Mouse (Mus musculus) heart, postnatal 0 days (tissue): ENCODE results near the gene Cers1. TPM values are rescaled to one million over a fixed set of nuclear protein-coding genes. Genes with fewer than 3 reads are reported as not detected.
A peak's percentile ranks its signal among the peaks of the same experiment; 100 is the strongest.

Source experiments
- ATAC-seq: fragments of 200-750 bp; cut with Nextera tagmentation; 2 replicates; pipeline ENCODE4 v1.8.0; 2017; ENCODE audit warnings: low read depth, moderate number of reproducible peaks, moderate library complexity; ENCODE audit not compliant: insufficient read depth
- DNase-seq: peaks from one replicate; pipeline ENCODE4 v3.0.0-alpha.2; 2016; ENCODE audit warnings: low spot score
- H3K27ac ChIP-seq: fragments of 300-500 bp; sonication (generic); 2 replicates; pipeline ENCODE4 v1.5.1; 2014; ENCODE audit warnings: low read depth, mild to moderate bottlenecking
- H3K27me3 ChIP-seq: fragments of 300-500 bp; sonication (generic); 2 replicates; pipeline ENCODE4 v1.6.1; 2014; ENCODE audit warnings: low read length, mixed read lengths; ENCODE audit not compliant: control insufficient read depth, insufficient read depth
- H3K36me3 ChIP-seq: fragments of 300-500 bp; sonication (generic); replicated peaks from 2 replicates; pipeline ENCODE4 v1.6.1; 2014; ENCODE audit warnings: low read length, mixed read lengths; ENCODE audit not compliant: control insufficient read depth, insufficient read depth
- H3K4me1 ChIP-seq: fragments of 300-500 bp; sonication (generic); 2 replicates; pipeline ENCODE4 v1.6.1; 2014; ENCODE audit warnings: antibody characterized with exemption; ENCODE audit not compliant: control insufficient read depth, insufficient read depth
- H3K4me2 ChIP-seq: fragments of 300-500 bp; sonication (generic); 2 replicates; pipeline ENCODE4 v1.6.1; 2014; ENCODE audit warnings: low read depth, mild to moderate bottlenecking, low read length, moderate library complexity
- H3K4me3 ChIP-seq: fragments of 300-500 bp; sonication (generic); 2 replicates; pipeline ENCODE4 v1.5.1; 2014; ENCODE audit warnings: low read depth, low read length
- H3K9ac ChIP-seq: fragments of 300-500 bp; sonication (generic); replicated peaks from 2 replicates; pipeline ENCODE4 v1.6.1; 2014; ENCODE audit warnings: low read depth, low read length, mixed read lengths
- H3K9me3 ChIP-seq: fragments of 300-500 bp; sonication (generic); replicated peaks from 2 replicates; pipeline ENCODE4 v1.6.1; 2016; ENCODE audit warnings: low read length; ENCODE audit not compliant: control insufficient read depth
- CTCF ChIP-seq: IDR thresholded peaks from 2 replicates; pipeline ENCODE4 v1.5.1; 2016; ENCODE audit warnings: antibody characterized with exemption, control low read depth, low read depth
- EP300 ChIP-seq: IDR thresholded peaks from 2 replicates; pipeline ENCODE4 v1.6.1; 2016; ENCODE audit warnings: antibody characterized with exemption, low read depth
- WGBS: fragments of 180-500 bp; shearing (Covaris S2); extraction: QIAGEN DNeasy Blood & Tissue Kit; methylation state at CpG from one replicate; pipeline ENCODE4 v1.1.7; 2014; 5-methylcytosine and 5-hydroxymethylcytosine counted together
- polyA plus RNA-seq: library from polyadenylated mRNA; unstranded; fragments of >200 nt; fragmentation: Nextera tagmentation; extraction: Ambion mirVana; gene quantifications from 2 replicates; pipeline ENCODE4 v1.2.1, GENCODE M21; 2015
- total RNA-seq: library from RNA; depleted of rRNA; stranded (reverse); fragments of >200 nt; gene quantifications from 2 replicates; pipeline ENCODE4 v1.2.3, GENCODE M21; 2014; ENCODE audit warnings: low replicate concordance

Cers1 gene
- total and polyA plus RNA-seq, 2 experiments from 2014 or later = 0.27 to 0.80 TPM

DNA sequence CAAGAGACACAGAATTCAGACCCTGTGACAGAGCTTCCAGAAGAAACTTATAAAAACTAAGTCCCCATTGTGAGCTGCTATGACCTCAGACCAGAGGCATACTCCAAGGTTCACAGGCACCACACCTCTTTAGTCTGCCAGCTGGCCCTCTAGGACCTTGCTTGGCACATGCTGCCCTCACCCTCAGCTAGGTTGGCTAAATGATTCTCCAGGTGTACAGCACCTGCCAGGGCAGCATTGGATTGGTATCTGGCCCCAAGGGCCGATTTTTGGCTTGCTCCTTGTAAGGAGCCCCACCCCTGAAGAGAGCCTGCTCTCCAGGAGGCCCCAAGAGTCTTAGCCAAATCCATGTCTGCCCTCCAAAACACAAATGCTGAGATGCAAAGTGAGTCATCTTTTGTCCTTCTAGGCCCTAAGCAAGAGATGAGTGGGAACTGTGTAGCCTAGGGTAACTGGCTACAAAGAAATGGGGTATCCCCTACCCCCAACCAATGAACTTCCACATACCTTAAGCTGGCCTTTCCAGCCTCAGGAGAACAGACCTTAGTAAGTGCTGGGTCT lies 32.4 kb downstream of the Cers1 start:
- DNase-seq (no peak), ATAC-seq (no peak)
- no peaks in the 10 kb centered on the region for H3K27me3 ChIP-seq
- 59% methylated on average over 1 of the region's 1 CpGs for WGBS
- no peak overlapping the region for H3K4me2 ChIP-seq
- H3K9me3 ChIP-seq = no peaks in the 10 kb centered on the region
- H3K27ac ChIP-seq = no peak overlapping the region
- H3K36me3 ChIP-seq = peaks cover 26% of the 10 kb centered on the region
- TF ChIP-seq EP300 = no peak
- H3K9ac ChIP-seq = no peak overlapping the region
- peaks cover 23% of the 10 kb centered on the region for H3K4me1 ChIP-seq
- no peak overlapping the region for H3K4me3 ChIP-seq

- Histone ChIP-seq H3K9me3 (no peaks in the 10 kb centered on the region), H3K4me2 (peak overlapping the region; percentile 79), H3K27me3 (no peaks in the 10 kb centered on the region), H3K27ac (no peak overlapping the region), H3K4me3 (peak overlapping the region; percentile 79), H3K4me1 (peaks cover 23% of the 10 kb centered on the region), H3K9ac (peak overlapping the region; percentile 91), H3K36me3 (peaks cover 14% of the 10 kb centered on the region)
- ATAC-seq (no peak), DNase-seq (no peak)
- WGBS = 48% methylated on average over 15 of the region's 15 CpGs
- TF ChIP-seq EP300 (no peak), CTCF (no peak)
Measured at GRCm38 (mm10) chr8:70351035-70351999, 35.7 kb downstream of the Cers1 start.

GRCm38 (mm10) chr8:70352000-70352384 lies 36.4 kb downstream of the Cers1 start:
- Histone ChIP-seq H3K27ac (no peak overlapping the region), H3K27me3 (no peaks in the 10 kb centered on the region), H3K36me3 (peaks cover 7% of the 10 kb centered on the region; the same call in 1 of the 2 replicates), H3K4me1 (peaks cover 23% of the 10 kb centered on the region), H3K9me3 (no peaks in the 10 kb centered on the region), H3K9ac (peak overlapping the region; percentile 91), H3K4me3 (peak overlapping the region; percentile 79), H3K4me2 (peak overlapping the region; percentile 79)
- DNase-seq = no peak
- ATAC-seq = no peak
- WGBS = 18% methylated on average over 3 of the region's 3 CpGs
- no peak for TF ChIP-seq EP300
- TF ChIP-seq CTCF = no peak

DNA sequence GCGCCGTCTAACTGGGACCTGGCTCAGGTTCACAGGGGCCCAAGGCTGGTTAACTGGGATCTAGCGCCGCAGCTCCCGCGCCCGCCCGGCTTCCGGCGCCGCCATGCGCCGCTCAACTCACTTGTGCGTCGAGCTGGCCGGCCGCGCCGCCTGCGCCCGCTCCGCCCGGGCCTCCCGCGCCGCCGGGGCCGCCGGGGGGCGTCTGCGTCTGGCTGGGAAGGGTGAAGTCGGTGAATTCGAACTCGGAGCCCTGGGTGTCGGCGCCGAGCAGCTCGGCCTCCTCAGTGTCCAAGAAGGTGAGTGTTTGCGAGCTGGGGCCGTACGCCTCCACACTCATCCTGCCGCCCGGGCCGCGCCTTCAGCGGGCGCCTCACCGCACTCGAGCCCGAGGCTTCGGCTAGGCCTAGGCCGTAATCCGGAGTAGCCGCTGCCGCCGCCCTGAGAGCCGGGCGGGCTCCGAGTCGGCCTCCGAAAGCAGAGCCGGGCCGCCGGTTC lies 37.1 kb downstream of the Cers1 start:
- Histone ChIP-seq H3K9me3 (no peaks in the 10 kb centered on the region), H3K36me3 (peaks cover 7% of the 10 kb centered on the region; the same call in 1 of the 2 replicates), H3K27ac (peak overlapping the region; percentile 90), H3K4me1 (peaks cover 23% of the 10 kb centered on the region), H3K4me2 (peak overlapping the region; percentile 79), H3K9ac (peak overlapping the region; percentile 91), H3K27me3 (no peaks in the 10 kb centered on the region), H3K4me3 (peak overlapping the region; percentile 79)
- WGBS = under 1% methylated on average over 61 of the region's 64 CpGs
- TF ChIP-seq CTCF = no peak
- TF ChIP-seq EP300 = no peak
- no peak for DNase-seq
- ATAC-seq = peak; percentile 51

GRCm38 (mm10) chr8:70353194-70353817 lies 37.7 kb downstream of the Cers1 start, which contains the start of gene Upf1:
Gene Upf1, minus strand, starts transcription at chr8:70353278.
- Histone ChIP-seq H3K9ac (peak within 1 kb of the TSS; percentile 91), H3K27me3 (no peaks in the 10 kb centered on the region), H3K9me3 (no peaks in the 10 kb centered on the region), H3K4me3 (peak within 1 kb of the TSS; percentile 79), H3K4me1 (peaks cover 23% of the 10 kb centered on the region), H3K27ac (peak within 1 kb of the TSS; percentile 90), H3K4me2 (peak within 1 kb of the TSS; percentile 79), H3K36me3 (peaks cover 7% of the 10 kb centered on the region; the same call in 1 of the 2 replicates)
- no peak for TF ChIP-seq EP300
- WGBS = under 1% methylated on average over 59 of the region's 69 CpGs
- DNase-seq = peak; percentile 95
- ATAC-seq = peak; percentile 95
